Mouse (Mus musculus): ENCODE results near the gene Scaf4.

Scaf4 gene

DNA sequence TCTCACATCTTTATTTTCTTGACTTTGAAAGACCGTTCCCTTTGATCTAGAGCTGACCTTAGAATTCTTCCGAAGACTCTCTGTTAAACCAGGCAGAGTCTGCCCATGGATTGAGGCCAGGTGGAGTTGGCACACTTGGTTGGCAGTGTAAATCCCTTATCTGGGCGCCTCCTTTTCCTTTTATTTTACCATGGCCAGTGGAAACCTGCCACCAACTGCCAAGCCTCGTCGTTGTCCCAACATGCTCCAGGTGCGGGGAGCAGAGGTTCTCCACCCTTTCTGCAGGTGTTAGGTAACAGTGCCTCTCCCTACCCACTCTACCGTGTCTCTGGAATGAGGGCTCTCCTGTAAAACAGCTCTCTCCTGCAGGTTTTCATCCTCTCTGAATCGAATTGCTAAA is 102.6 kb downstream of the Scaf4 start:
- H3K27me3 ChIP-seq (ENCODE audit: control insufficient read depth, insufficient read depth, low read length, poor library complexity, severe bottlenecking), result no peaks in the 10 kb centered on the region
- DNase-seq (ENCODE audit: low read depth, low spot score), result no peak
- H3K36me3 ChIP-seq (ENCODE audit: control insufficient read depth, insufficient read depth, low read length, poor library complexity, severe bottlenecking), result no peaks in the 10 kb centered on the region

DNA sequence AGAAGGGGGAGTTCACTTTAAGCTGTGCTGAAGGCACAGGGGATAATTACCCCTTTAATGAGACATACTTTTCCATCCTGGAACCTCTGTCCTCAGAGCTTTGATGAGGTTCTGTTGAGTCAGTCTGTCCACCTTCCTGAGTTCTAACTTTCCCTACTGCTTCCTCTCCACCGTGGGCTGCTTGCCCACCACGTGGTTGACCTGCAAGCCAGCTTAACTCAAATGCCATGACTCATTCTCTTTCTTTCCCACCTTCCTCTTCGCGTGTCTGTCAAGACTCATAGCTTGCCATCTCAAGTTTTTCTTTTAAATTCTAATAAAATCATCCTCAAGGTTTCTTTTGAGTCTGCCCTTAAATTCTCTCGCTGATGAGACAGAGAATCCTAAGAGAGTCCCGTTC is 103.3 kb downstream of the Scaf4 start:
- no peaks in the 10 kb centered on the region for H3K36me3 ChIP-seq (ENCODE audit: control insufficient read depth, insufficient read depth, low read length, poor library complexity, severe bottlenecking)
- DNase-seq (ENCODE audit: low read depth, low spot score), result no peak
- no peaks in the 10 kb centered on the region for H3K27me3 ChIP-seq (ENCODE audit: control insufficient read depth, insufficient read depth, low read length, poor library complexity, severe bottlenecking)

DNA sequence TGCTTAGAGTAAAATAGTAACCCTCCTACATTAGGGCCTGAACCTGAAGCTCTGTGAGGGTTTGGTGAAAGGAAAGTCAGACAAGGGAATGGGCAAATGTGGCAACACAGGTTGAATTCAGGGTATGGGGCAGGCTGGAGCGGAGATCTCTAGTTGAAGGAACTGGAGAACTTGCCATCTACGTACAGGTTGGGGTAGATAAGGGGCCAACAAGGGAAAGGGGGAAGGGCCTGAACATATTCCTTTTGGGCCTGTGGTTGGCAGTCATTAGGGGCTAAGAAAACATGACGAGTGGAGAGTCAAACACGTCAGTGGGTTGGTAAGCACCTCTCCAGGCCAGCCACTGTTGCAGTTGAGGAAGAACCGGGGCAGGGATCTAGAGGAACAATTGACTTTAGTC is 104.4 kb downstream of the Scaf4 start:
- Histone ChIP-seq H3K27me3 (ENCODE audit: control insufficient read depth, insufficient read depth, low read length, poor library complexity, severe bottlenecking) (no peaks in the 10 kb centered on the region), H3K36me3 (ENCODE audit: control insufficient read depth, insufficient read depth, low read length, poor library complexity, severe bottlenecking) (no peaks in the 10 kb centered on the region)
- no peak for DNase-seq (ENCODE audit: low read depth, low spot score)

DNA sequence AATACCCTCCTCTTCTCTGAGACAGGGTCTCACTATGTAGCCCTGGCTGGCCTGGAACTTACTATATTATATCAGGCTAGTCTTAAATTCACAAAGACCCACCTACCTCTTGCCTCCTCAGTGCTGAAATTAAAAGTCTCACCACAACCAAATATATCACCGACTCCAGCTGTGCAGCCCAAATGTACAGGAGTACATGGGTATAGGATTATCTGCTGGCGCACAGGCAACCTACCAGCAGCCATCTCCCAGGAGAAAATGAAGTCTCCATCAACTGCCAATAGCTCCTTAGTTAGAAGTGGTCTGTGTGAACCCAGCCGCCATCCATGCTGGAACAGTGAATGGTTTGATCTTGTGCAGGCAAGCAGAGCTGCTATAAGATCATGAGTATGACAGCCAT is 105.9 kb downstream of the Scaf4 start:
- no peak for DNase-seq (ENCODE audit: low read depth, low spot score)
- Histone ChIP-seq H3K27me3 (ENCODE audit: control insufficient read depth, insufficient read depth, low read length, poor library complexity, severe bottlenecking) (no peaks in the 10 kb centered on the region), H3K36me3 (ENCODE audit: control insufficient read depth, insufficient read depth, low read length, poor library complexity, severe bottlenecking) (no peaks in the 10 kb centered on the region)

DNA sequence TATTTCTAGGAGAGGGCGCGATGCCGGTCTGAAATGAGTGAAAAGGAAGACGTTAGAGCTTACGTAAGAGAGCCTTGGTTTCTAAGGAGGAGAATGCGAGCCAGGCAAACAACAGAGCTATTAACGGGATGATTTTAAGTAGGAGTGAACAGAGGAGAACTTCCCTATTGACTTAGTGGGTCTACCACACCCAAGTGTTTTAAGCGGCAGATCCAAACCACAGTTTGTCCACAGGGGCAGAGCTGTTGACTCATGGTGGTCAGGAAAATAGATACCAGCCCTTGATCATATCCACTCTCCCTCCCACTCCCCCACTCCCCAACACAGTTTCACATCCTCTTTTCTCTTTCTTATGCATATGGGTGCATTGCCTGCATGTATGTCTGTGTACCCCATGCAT is 106.9 kb downstream of the Scaf4 start:
- Histone ChIP-seq H3K36me3 (ENCODE audit: control insufficient read depth, insufficient read depth, low read length, poor library complexity, severe bottlenecking) (no peaks in the 10 kb centered on the region), H3K27me3 (ENCODE audit: control insufficient read depth, insufficient read depth, low read length, poor library complexity, severe bottlenecking) (no peaks in the 10 kb centered on the region)
- DNase-seq (ENCODE audit: low read depth, low spot score), result peak; percentile 71

DNA sequence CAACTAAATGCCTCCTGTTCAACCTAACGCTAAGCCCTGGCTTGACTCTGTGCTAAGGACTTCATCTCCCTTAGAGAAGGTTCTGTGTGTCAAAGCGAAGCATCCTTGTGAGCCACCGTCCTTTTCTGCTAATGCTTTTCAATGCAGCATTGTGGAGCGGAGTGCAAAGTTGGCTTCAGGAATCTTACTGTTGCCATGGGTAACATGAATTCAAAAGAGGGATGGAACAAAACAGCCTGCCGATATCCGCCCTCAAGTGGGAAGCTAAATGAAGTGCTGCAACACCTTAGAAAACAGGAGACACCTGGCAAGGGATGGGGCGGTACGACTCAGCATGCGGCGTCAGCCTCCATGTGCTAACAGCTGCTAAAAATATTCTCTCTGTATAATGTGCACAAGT is 107.8 kb downstream of the Scaf4 start:
- no peak for DNase-seq (ENCODE audit: low read depth, low spot score)
- no peaks in the 10 kb centered on the region for H3K27me3 ChIP-seq (ENCODE audit: control insufficient read depth, insufficient read depth, low read length, poor library complexity, severe bottlenecking)
- H3K36me3 ChIP-seq (ENCODE audit: control insufficient read depth, insufficient read depth, low read length, poor library complexity, severe bottlenecking), result no peaks in the 10 kb centered on the region
